Mouse (Mus musculus) heart, adult 8-10 months (tissue): ENCODE measurements at regions not wholly inside any gene's neighbourhood (a gene's known extent, or its start where the extent isn't known, plus 50 kb on each side); places are given as distances from the start of the nearest gene placed in this dataset.

Experiments used
- DNase-seq: peaks from one replicate; pipeline ENCODE4 v3.0.0; 2022; ENCODE audit warnings: low spot score

- no peak for DNase-seq
These were observed 170.7 kb downstream of the Plpp3 start for GRCm38 (mm10) chr4:105327711-105328471.

- DNase-seq, result peak; percentile 88
These were observed 171.6 kb downstream of the Plpp3 start for GRCm38 (mm10) chr4:105328776-105329175.

GRCm38 (mm10) chr4:105332081-105332480, 174.9 kb downstream of the Plpp3 start:
- DNase-seq, result no peak

GRCm38 (mm10) chr4:105335872-105336271, 178.7 kb downstream of the Plpp3 start:
- no peak for DNase-seq

- no peak for DNase-seq
These were observed 179.4 kb downstream of the Plpp3 start for GRCm38 (mm10) chr4:105336557-105336956.

- no peak for DNase-seq
These were observed 181.0 kb downstream of the Plpp3 start for GRCm38 (mm10) chr4:105338131-105338530.

GRCm38 (mm10) chr4:105338861-105339260, 181.7 kb downstream of the Plpp3 start:
- peak; percentile 20 for DNase-seq

GRCm38 (mm10) chr4:105341274-105341673, 184.1 kb downstream of the Plpp3 start:
- DNase-seq, result no peak

GRCm38 (mm10) chr4:105346846-105347245, 189.7 kb downstream of the Plpp3 start:
- no peak for DNase-seq

- no peak for DNase-seq
These were observed 190.8 kb downstream of the Plpp3 start for GRCm38 (mm10) chr4:105347911-105348310.

- no peak for DNase-seq
These were observed 192.4 kb downstream of the Plpp3 start for GRCm38 (mm10) chr4:105349316-105350207.

- DNase-seq, result peak; percentile 41
These were observed 195.2 kb downstream of the Plpp3 start for GRCm38 (mm10) chr4:105352342-105352741.

GRCm38 (mm10) chr4:105352953-105353352, 195.8 kb downstream of the Plpp3 start:
- no peak for DNase-seq

GRCm38 (mm10) chr4:105354097-105354496, 196.9 kb downstream of the Plpp3 start:
- no peak for DNase-seq

- DNase-seq, result no peak
These were observed 199.5 kb downstream of the Plpp3 start for GRCm38 (mm10) chr4:105356616-105357015.

- no peak for DNase-seq
These were observed 201.6 kb downstream of the Plpp3 start for GRCm38 (mm10) chr4:105358725-105359124.

- peak; percentile 44 for DNase-seq
These were observed 207.3 kb downstream of the Plpp3 start for GRCm38 (mm10) chr4:105364496-105364895.

- no peak for DNase-seq
These were observed 207.9 kb downstream of the Plpp3 start for GRCm38 (mm10) chr4:105365076-105365475.

- no peak for DNase-seq
These were observed 219.4 kb downstream of the Plpp3 start for GRCm38 (mm10) chr4:105376591-105376990.

- DNase-seq, result no peak
These were observed 220.5 kb downstream of the Plpp3 start for GRCm38 (mm10) chr4:105377469-105378187.

- DNase-seq, result no peak
These were observed 227.7 kb downstream of the Plpp3 start for GRCm38 (mm10) chr4:105384826-105385225.

GRCm38 (mm10) chr4:105385481-105385880, 228.3 kb downstream of the Plpp3 start:
- peak; percentile 26 for DNase-seq
